Mouse (Mus musculus) small intestine, adult 2 months (tissue): ENCODE data around the gene Osbpl6. TPM values are rescaled to one million over a fixed set of nuclear protein-coding genes. Genes with fewer than 3 reads are reported as not detected.

Source experiments
- H3K27ac ChIP-seq: fragments of 200-500 bp; 2 replicates; pipeline ENCODE4 v1.5.1; 2012; ENCODE audit warnings: low read depth, low read length, control low read depth, inconsistent platforms; ENCODE audit not compliant: insufficient read depth
- H3K27me3 ChIP-seq: fragments of 200-500 bp; 2 replicates; pipeline ENCODE4 v1.6.1; 2012; ENCODE audit warnings: mild to moderate bottlenecking, moderate library complexity, low read length, inconsistent platforms; ENCODE audit not compliant: control insufficient read depth, insufficient read depth
- H3K36me3 ChIP-seq: fragments of 200-500 bp; 2 replicates; pipeline ENCODE4 v1.6.1; 2012; ENCODE audit warnings: mild to moderate bottlenecking, low read length, control low read depth, inconsistent platforms; ENCODE audit not compliant: control insufficient read depth, insufficient read depth
- H3K4me1 ChIP-seq: fragments of 200-500 bp; 2 replicates; pipeline ENCODE4 v1.6.1; 2012; ENCODE audit warnings: low read length, inconsistent platforms, mixed read lengths; ENCODE audit not compliant: control insufficient read depth, insufficient read depth, insufficient read length
- H3K4me3 ChIP-seq: fragments of 200-500 bp; 2 replicates; pipeline ENCODE4 v1.5.1; 2012; ENCODE audit warnings: low read depth, mild to moderate bottlenecking, control low read depth, inconsistent platforms, low read length, moderate library complexity
- CTCF ChIP-seq: fragments of 200-500 bp; IDR thresholded peaks from 2 replicates; pipeline ENCODE4 v1.5.1; 2012; ENCODE audit warnings: low read depth, mild to moderate bottlenecking, control low read depth, inconsistent platforms, low read length, moderate library complexity, mixed read lengths; ENCODE audit not compliant: insufficient replicate concordance, insufficient read length; ENCODE audit errors: extremely low read depth
- POLR2A ChIP-seq: fragments of 200-500 bp; IDR thresholded peaks from 2 replicates; pipeline ENCODE4 v1.6.1; 2012; ENCODE audit warnings: low read depth, mild to moderate bottlenecking, control low read depth, inconsistent platforms, low read length, moderate library complexity
- WGBS: fragments of 180-500 bp; shearing (Covaris S2); methylation state at CpG from one replicate; pipeline ENCODE4 v1.1.7; 2018; 5-methylcytosine and 5-hydroxymethylcytosine counted together
- polyA plus RNA-seq: library from polyadenylated mRNA; depleted of rRNA; stranded (reverse); fragments of >200 nt; gene quantifications from 2 replicates; pipeline ENCODE4 v1.2.3, GENCODE M21; 2012

Osbpl6 gene
- polyA plus RNA-seq, 1 experiment, result 72.6 TPM

- Histone ChIP-seq H3K27ac (no peak overlapping the region), H3K4me1 (peaks cover 5% of the 10 kb centered on the region; the same call in 1 of the 2 replicates), H3K27me3 (no peaks in the 10 kb centered on the region), H3K36me3 (peaks cover 2% of the 10 kb centered on the region; the same call in 1 of the 2 replicates), H3K4me3 (no peak overlapping the region)
- TF ChIP-seq CTCF (no peak), POLR2A (no peak)
- WGBS, result 91% methylated on average over 8 of the region's 8 CpGs
Measured at GRCm38 (mm10) chr2:76469751-76470099, 63.4 kb downstream of the Osbpl6 start.

- Histone ChIP-seq H3K36me3 (peaks cover 2% of the 10 kb centered on the region; the same call in 1 of the 2 replicates), H3K27me3 (no peaks in the 10 kb centered on the region), H3K4me1 (peaks cover 5% of the 10 kb centered on the region; the same call in 1 of the 2 replicates), H3K27ac (no peak overlapping the region), H3K4me3 (no peak overlapping the region)
- no peak for TF ChIP-seq POLR2A
- TF ChIP-seq CTCF, result no peak
- WGBS, result 85% methylated on average over 9 of the region's 9 CpGs
Measured at GRCm38 (mm10) chr2:76470391-76470790, 64.1 kb downstream of the Osbpl6 start.

GRCm38 (mm10) chr2:76475788-76476187 is 69.5 kb downstream of the Osbpl6 start:
- WGBS, result 44% methylated on average over 1 of the region's 1 CpGs
- H3K36me3 ChIP-seq, result peaks cover 2% of the 10 kb centered on the region; the same call in 1 of the 2 replicates

GRCm38 (mm10) chr2:76488764-76489163 is 82.5 kb downstream of the Osbpl6 start:
- no peak for TF ChIP-seq CTCF
- no peak for TF ChIP-seq POLR2A
- Histone ChIP-seq H3K27me3 (no peaks in the 10 kb centered on the region), H3K27ac (no peak overlapping the region), H3K4me1 (no peaks in the 10 kb centered on the region; the same call in 1 of the 2 replicates), H3K4me3 (no peak overlapping the region), H3K36me3 (no peaks in the 10 kb centered on the region)
- WGBS, result 92% methylated on average over 4 of the region's 4 CpGs

More at GRCm38 (mm10) chr2:76475788-76476187, 69.5 kb downstream of the Osbpl6 start:
- H3K27me3 ChIP-seq, result no peaks in the 10 kb centered on the region
- H3K4me1 ChIP-seq, result 0 out of 2 replicates have a peak, but pooled peaks cover 5% of the 10 kb centered on the region
- H3K27ac ChIP-seq, result no peak overlapping the region
- no peak overlapping the region for H3K4me3 ChIP-seq
- no peak for TF ChIP-seq POLR2A
- no peak for TF ChIP-seq CTCF

GRCm38 (mm10) chr2:76490198-76490597 is 83.9 kb downstream of the Osbpl6 start:
- TF ChIP-seq CTCF (no peak), POLR2A (no peak)
- WGBS, result 94% methylated on average over 8 of the region's 8 CpGs
- no peak overlapping the region for H3K4me3 ChIP-seq
- H3K27me3 ChIP-seq, result no peaks in the 10 kb centered on the region
- H3K36me3 ChIP-seq, result peaks cover 1% of the 10 kb centered on the region; the same call in 1 of the 2 replicates
- H3K27ac ChIP-seq, result no peak overlapping the region
- no peaks in the 10 kb centered on the region; the same call in 1 of the 2 replicates for H3K4me1 ChIP-seq

- no peak overlapping the region for H3K27ac ChIP-seq
Measured at GRCm38 (mm10) chr2:76491371-76491770, 85.1 kb downstream of the Osbpl6 start.

GRCm38 (mm10) chr2:76492224-76492623 is 85.9 kb downstream of the Osbpl6 start:
- TF ChIP-seq CTCF (no peak), POLR2A (no peak)
- Histone ChIP-seq H3K27ac (no peak overlapping the region), H3K36me3 (peaks cover 1% of the 10 kb centered on the region; the same call in 1 of the 2 replicates), H3K4me1 (peaks cover 9% of the 10 kb centered on the region; the same call in 1 of the 2 replicates), H3K4me3 (no peak overlapping the region), H3K27me3 (no peaks in the 10 kb centered on the region)
- WGBS, result 60% methylated on average over 7 of the region's 7 CpGs

More at GRCm38 (mm10) chr2:76491371-76491770, 85.1 kb downstream of the Osbpl6 start:
- 92% methylated on average over 6 of the region's 6 CpGs for WGBS
- no peak for TF ChIP-seq POLR2A
- no peak for TF ChIP-seq CTCF
- H3K4me1 ChIP-seq, result peaks cover 2% of the 10 kb centered on the region; the same call in 1 of the 2 replicates
- H3K4me3 ChIP-seq, result no peak overlapping the region
- H3K27me3 ChIP-seq, result no peaks in the 10 kb centered on the region
- H3K36me3 ChIP-seq, result peaks cover 1% of the 10 kb centered on the region; the same call in 1 of the 2 replicates
